Mouse (Mus musculus): ENCODE data around the gene Rnf169. TPM values are rescaled to one million over a fixed set of nuclear protein-coding genes. Genes with fewer than 3 reads are reported as not detected.
A peak's percentile ranks its signal among the peaks of the same experiment; 100 is the strongest.

Gene Rnf169
- 10 to 100 TPM; 14.2 to 21.6 TPM for total RNA-seq (2021)
- long read RNA-seq, experiment 1, full-length matches to known transcripts, result 1 of 6 reads
- long read RNA-seq, experiment 1, partial matches to known transcripts, result 0 of 6 reads
- long read RNA-seq, experiment 1, other reads (novel, unspliced or antisense), result 5 of 6 reads
- long read RNA-seq, experiment 2, result 0 reads

GRCm38 (mm10) chr7:99980132-99980591, at the start of gene Rnf169:
Gene Rnf169 (minus strand): TSS chr7:99980448.
- DNase-seq, result peak; percentile 94 to 95

DNA sequence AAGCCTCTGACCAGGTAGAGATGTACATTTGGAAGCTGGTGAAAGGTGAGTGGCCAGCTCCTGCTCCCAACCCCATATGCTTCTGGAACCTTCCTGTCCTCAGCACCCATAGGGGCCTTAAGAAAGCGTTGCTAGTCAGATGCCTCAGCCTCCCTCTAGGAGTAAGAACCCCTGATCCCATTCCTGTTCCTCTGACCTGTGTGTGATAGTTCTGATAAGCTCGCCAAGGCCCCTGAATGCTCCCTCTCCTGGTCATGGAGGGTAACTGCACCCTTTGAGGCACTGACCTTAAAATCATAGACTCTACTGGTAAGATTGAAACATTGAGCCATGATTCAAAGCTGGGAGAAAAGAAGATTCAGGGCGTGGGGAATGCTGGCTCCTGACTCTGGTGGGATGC, 49.1 kb upstream of the Rnf169 start:
- DNase-seq, result peak in 1 of 2 experiments; percentile 29

- DNase-seq, result no peak
Observed at GRCm38 (mm10) chr7:100027353-100027752, 47.1 kb upstream of the Rnf169 start.

GRCm38 (mm10) chr7:100017056-100017455, 36.8 kb upstream of the Rnf169 start:
- DNase-seq, result no peak

- peak; percentile 55 to 57 for DNase-seq
Observed at GRCm38 (mm10) chr7:100014123-100014600, 33.9 kb upstream of the Rnf169 start.

- no peak for DNase-seq
Observed at GRCm38 (mm10) chr7:100012515-100012914, 32.3 kb upstream of the Rnf169 start.

DNA sequence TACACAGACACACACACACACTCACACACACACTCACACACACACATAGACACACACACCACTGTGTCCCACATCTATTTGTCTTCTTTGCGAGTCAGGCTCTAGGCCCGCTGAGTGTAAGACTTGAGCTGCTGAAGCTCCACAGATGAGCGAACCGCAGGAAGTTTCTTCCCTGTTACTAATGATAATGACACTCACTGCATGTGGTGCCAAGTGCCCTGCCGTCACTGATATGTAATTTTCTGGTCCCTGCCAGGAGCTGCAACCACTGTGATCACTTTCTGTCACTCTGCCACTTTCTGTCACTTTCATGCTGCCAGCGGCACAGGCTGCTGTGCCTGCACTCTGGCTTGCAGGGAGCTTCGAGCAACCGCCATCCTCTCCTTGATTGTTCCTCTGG, 31.8 kb upstream of the Rnf169 start:
- peak; percentile 18 to 45 for DNase-seq

GRCm38 (mm10) chr7:100010711-100011110, 30.5 kb upstream of the Rnf169 start:
- DNase-seq, result peak in 1 of 2 experiments; percentile 47

DNA sequence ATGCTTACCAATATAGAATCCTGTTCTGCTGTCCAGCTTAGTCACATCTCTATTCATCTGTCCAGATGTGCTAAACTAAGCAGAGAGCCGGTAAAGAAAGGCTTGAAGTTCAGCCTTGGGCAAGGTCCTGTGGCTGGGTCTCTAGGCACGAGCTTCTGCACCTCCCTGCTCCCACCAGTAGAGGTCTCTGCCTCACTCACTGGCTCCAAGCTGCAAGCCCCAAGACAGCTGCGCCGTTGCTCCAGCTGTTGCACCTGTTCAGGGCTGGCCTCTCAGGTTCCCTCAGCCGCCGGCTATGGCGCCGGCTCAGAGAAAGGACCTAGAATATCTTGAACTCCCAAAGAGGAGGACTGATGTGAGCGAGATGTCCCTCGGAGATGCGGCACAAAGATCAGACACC, 29.4 kb upstream of the Rnf169 start:
- DNase-seq, result peak; percentile 67 to 77

GRCm38 (mm10) chr7:100008765-100009164, 28.5 kb upstream of the Rnf169 start:
- DNase-seq, result no peak

DNA sequence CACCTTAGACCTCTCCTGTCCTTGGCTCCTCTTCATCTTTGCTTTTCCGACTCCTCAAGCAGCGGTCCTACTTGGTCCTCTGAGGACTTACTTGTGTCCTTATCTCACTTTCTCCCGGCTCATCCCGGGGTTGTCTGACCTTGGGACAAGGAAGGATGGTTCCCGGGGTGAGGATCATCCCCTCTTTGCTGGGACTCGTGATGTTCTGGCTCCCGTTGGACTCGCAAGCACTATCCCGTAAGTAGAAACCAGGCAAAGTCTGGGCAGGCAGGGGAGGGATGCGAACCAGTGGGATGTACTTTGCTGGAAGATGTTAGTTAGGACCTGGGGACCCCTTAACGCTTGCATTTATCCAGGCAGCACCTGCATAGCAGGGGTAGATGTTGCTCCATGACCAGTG, 26.2 kb upstream of the Rnf169 start:
- no peak for DNase-seq

- peak; percentile 56 to 58 for DNase-seq
Observed at GRCm38 (mm10) chr7:100005790-100006189, 25.5 kb upstream of the Rnf169 start, which contains the start of gene Chrdl2. Gene Chrdl2 (plus strand): TSS chr7:100006172.

GRCm38 (mm10) chr7:100003781-100004180, 23.5 kb upstream of the Rnf169 start:
- peak in 1 of 2 experiments; percentile 19 for DNase-seq

- no peak for DNase-seq
Observed at GRCm38 (mm10) chr7:99998668-99999067, 18.4 kb upstream of the Rnf169 start.

GRCm38 (mm10) chr7:99995186-99995585, 14.9 kb upstream of the Rnf169 start:
- no peak for DNase-seq

GRCm38 (mm10) chr7:99993159-99993558, 12.9 kb upstream of the Rnf169 start:
- DNase-seq, result no peak

- DNase-seq, result no peak
Observed at GRCm38 (mm10) chr7:99990990-99991707, 10.9 kb upstream of the Rnf169 start.

DNA sequence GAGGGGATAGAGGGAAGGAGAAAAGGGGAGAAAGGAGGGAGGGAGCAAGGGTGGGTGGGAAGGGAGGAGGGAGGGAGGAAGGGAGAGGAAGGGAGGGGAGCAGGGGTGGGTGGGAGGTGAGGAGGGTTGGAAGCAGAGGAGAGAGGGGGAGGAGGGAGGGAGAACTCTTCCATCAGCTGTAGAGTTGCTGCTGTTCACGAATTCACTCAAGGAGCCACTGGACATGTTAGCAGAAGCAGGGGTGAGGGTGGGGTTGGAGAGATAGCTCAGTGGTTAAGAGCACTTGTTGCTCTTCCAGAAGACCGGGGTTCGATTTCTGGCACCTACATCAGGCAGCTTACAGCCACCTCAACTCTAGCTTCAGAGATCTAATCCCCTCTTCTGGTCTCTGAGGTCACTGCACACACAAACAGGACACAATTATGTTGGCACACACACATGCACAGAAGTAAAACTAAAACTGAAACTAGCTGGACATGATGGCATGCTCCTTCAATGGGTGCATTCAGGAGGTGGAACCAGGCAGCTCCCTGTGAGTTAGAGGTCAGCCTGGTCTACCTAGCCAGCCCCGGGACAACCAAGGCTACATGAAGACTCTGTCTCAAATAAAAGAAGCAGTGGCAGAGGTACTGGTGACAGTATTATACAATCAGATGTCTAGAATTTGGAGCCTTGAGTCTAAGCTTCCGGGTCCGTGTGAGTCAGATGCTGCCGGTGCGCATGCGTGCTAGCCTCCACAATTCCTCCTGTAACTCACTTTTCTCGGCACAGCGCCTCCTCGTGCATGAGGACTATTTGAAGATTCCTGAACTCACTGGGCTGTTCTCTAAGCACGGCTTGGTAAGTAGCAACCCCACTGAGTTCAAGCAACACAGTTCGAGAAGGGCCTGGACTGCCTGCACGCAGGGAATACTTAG, 9.9 kb upstream of the Rnf169 start:
- DNase-seq, result peak; percentile 78 to 82

DNA sequence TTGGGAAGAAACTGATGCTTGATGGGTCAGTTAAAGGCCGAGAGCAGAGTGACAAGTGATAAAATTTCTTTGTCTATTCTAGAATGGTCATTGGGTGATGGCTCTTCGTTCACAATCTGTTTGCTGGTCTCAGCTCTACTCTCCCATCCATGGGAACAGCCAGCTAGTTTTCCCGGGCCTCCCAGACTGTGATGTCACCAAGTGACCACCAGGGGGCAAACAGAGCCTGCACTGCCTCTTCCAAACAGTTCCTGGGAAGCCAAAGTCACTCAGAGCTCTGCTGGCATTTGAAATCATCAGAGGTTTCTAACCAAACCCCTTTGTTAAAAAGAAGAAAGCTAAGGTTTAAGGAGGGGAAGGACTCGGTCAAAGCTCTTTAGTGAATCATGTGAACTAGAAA, 8.5 kb upstream of the Rnf169 start:
- DNase-seq, result peak; percentile 80 to 82

DNA sequence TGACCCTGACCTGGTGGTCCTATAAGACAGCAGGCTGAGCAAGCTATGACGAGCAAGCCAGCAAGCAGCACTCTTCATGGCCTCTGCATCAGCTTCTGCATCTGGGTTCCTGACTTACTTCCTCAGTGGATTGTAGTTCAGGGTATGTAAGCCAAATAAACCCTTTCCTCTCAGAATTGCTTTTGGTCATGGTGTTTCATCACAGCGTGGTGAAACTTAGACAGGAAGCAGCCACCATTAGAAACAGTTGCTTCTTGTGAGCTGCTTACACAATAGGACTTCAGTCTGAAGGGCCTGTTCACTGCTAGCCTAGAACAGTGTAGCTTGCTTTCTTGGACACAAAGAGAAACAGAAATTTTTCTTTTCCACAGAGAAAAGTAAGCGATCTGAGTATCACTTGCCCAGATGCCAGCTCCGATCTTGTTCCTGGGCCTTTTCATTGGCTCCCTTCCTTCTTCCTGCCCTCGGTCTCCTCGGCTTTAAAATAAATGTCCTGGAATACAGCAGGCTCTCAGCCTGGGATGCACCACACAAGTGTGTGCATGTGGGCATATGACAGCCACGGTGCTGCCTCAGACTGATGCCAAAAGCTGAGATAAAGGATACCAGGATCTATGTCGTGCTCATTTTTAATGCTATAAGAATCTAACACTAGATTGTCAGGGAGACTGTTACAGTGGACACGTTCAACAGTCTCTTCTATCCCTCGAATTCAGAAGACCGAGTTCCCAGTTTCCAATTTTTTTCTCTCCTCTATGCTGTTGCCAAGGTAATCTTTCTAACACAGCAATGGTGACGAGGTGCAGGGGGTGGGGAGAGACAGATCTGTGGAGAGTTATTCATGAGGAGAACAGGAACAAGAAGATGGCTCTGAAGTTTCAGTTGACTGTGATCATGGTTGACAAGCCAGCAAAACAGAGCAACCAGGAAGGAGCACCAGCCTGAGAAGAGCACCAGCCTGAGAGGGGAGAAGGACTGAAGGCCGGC, 2.3 kb upstream of the Rnf169 start:
- DNase-seq, result no peak

GRCm38 (mm10) chr7:99981311-99981710, 1.1 kb upstream of the Rnf169 start:
- DNase-seq, result peak in 1 of 2 experiments; percentile 49
